Mouse (Mus musculus): Measurements from ENCODE around the gene Nmt1.

The Nmt1 gene

GRCm38 (mm10) chr11:103043982-103044381 lies 16.0 kb downstream of the Nmt1 start:
- DNase-seq (ENCODE audit: low spot score): no peak

GRCm38 (mm10) chr11:103046286-103046685 lies 18.3 kb downstream of the Nmt1 start:
- peak; percentile 14 for DNase-seq (ENCODE audit: low spot score)

GRCm38 (mm10) chr11:103049611-103050010 lies 21.6 kb downstream of the Nmt1 start:
- DNase-seq (ENCODE audit: low spot score): no peak

- DNase-seq (ENCODE audit: low spot score): no peak
Observed at GRCm38 (mm10) chr11:103050153-103050552, 22.2 kb downstream of the Nmt1 start.

- DNase-seq (ENCODE audit: low spot score): no peak
Observed at GRCm38 (mm10) chr11:103051249-103051691, 23.3 kb downstream of the Nmt1 start.

- DNase-seq (ENCODE audit: low spot score): no peak
Observed at GRCm38 (mm10) chr11:103052078-103052477, 24.1 kb downstream of the Nmt1 start.

- DNase-seq (ENCODE audit: low spot score): no peak
Observed at GRCm38 (mm10) chr11:103053191-103054076, 25.4 kb downstream of the Nmt1 start.

- peak; percentile 87 for DNase-seq (ENCODE audit: low spot score)
Observed at GRCm38 (mm10) chr11:103054798-103055197, 26.8 kb downstream of the Nmt1 start.

- DNase-seq (ENCODE audit: low spot score): no peak
Observed at GRCm38 (mm10) chr11:103056636-103057035, 28.6 kb downstream of the Nmt1 start.

GRCm38 (mm10) chr11:103058499-103059085 lies 30.6 kb downstream of the Nmt1 start:
- DNase-seq (ENCODE audit: low spot score): no peak

- DNase-seq (ENCODE audit: low spot score): no peak
Observed at GRCm38 (mm10) chr11:103066191-103067050, 38.4 kb downstream of the Nmt1 start.

- DNase-seq (ENCODE audit: low spot score): no peak
Observed at GRCm38 (mm10) chr11:103067051-103067361, 39.0 kb downstream of the Nmt1 start.

GRCm38 (mm10) chr11:103067457-103068001 lies 39.5 kb downstream of the Nmt1 start:
- no peak for DNase-seq (ENCODE audit: low spot score)

GRCm38 (mm10) chr11:103068272-103068671 lies 40.3 kb downstream of the Nmt1 start:
- no peak for DNase-seq (ENCODE audit: low spot score)

GRCm38 (mm10) chr11:103068884-103069283 lies 40.9 kb downstream of the Nmt1 start:
- no peak for DNase-seq (ENCODE audit: low spot score)

- no peak for DNase-seq (ENCODE audit: low spot score)
Observed at GRCm38 (mm10) chr11:103069731-103070130, 41.7 kb downstream of the Nmt1 start.

- no peak for DNase-seq (ENCODE audit: low spot score)
Observed at GRCm38 (mm10) chr11:103070322-103070880, 42.4 kb downstream of the Nmt1 start.

GRCm38 (mm10) chr11:103073671-103074070 lies 45.7 kb downstream of the Nmt1 start:
- DNase-seq (ENCODE audit: low spot score): no peak

- no peak for DNase-seq (ENCODE audit: low spot score)
Observed at GRCm38 (mm10) chr11:103074121-103074650, 46.2 kb downstream of the Nmt1 start.

GRCm38 (mm10) chr11:103074796-103075323 lies 46.9 kb downstream of the Nmt1 start:
- DNase-seq (ENCODE audit: low spot score): no peak

GRCm38 (mm10) chr11:103076010-103076409 lies 48.0 kb downstream of the Nmt1 start:
- no peak for DNase-seq (ENCODE audit: low spot score)
